Mouse (Mus musculus): ENCODE results near the gene Rnf19b. TPM values are rescaled to one million over a fixed set of nuclear protein-coding genes. Genes with fewer than 3 reads are reported as not detected.

Rnf19b gene
- total RNA-seq (2021): 10 to 100 TPM; 27.0 to 27.9 TPM

- peak; percentile 46 for DNase-seq
These were observed at the start of gene Rnf19b for GRCm38 (mm10) chr4:129058207-129059092. Gene Rnf19b, plus strand, starts transcription at chr4:129058271.

GRCm38 (mm10) chr4:129008672-129009071, 49.4 kb upstream of the Rnf19b start:
- DNase-seq: no peak

GRCm38 (mm10) chr4:129009521-129009920, 48.5 kb upstream of the Rnf19b start:
- no peak for DNase-seq

- peak; percentile 66 for DNase-seq
These were observed 46.4 kb upstream of the Rnf19b start for GRCm38 (mm10) chr4:129011604-129012121.

- DNase-seq: no peak
These were observed 44.8 kb upstream of the Rnf19b start for GRCm38 (mm10) chr4:129013151-129013864.

- peak; percentile 66 for DNase-seq
These were observed 41.7 kb upstream of the Rnf19b start for GRCm38 (mm10) chr4:129016329-129016728.

- no peak for DNase-seq
These were observed 40.9 kb upstream of the Rnf19b start for GRCm38 (mm10) chr4:129017150-129017549.

GRCm38 (mm10) chr4:129018788-129019435, 39.2 kb upstream of the Rnf19b start:
- no peak for DNase-seq

- DNase-seq: no peak
These were observed 38.3 kb upstream of the Rnf19b start for GRCm38 (mm10) chr4:129019788-129020187.

- DNase-seq: peak; percentile 96
These were observed 37.6 kb upstream of the Rnf19b start for GRCm38 (mm10) chr4:129020454-129020853.

- DNase-seq: no peak
These were observed 36.6 kb upstream of the Rnf19b start for GRCm38 (mm10) chr4:129021426-129021825.

GRCm38 (mm10) chr4:129021886-129022285, 36.2 kb upstream of the Rnf19b start:
- DNase-seq: no peak

- no peak for DNase-seq
These were observed 34.2 kb upstream of the Rnf19b start for GRCm38 (mm10) chr4:129023884-129024283.

- DNase-seq: peak; percentile 93
These were observed 33.3 kb upstream of the Rnf19b start for GRCm38 (mm10) chr4:129024775-129025174.

GRCm38 (mm10) chr4:129025707-129026106, 32.4 kb upstream of the Rnf19b start:
- no peak for DNase-seq

GRCm38 (mm10) chr4:129030746-129031145, 27.3 kb upstream of the Rnf19b start:
- DNase-seq: no peak

GRCm38 (mm10) chr4:129031408-129031965, 26.6 kb upstream of the Rnf19b start:
- no peak for DNase-seq

- no peak for DNase-seq
These were observed 25.7 kb upstream of the Rnf19b start for GRCm38 (mm10) chr4:129032133-129032962.

- DNase-seq: peak; percentile 71
These were observed 24.8 kb upstream of the Rnf19b start for GRCm38 (mm10) chr4:129032963-129033951.

GRCm38 (mm10) chr4:129034224-129034623, 23.8 kb upstream of the Rnf19b start:
- no peak for DNase-seq

Measured in heart, postnatal 4 days (tissue).